Mouse (Mus musculus) ES-E14 (cell line): Measurements from ENCODE around the gene Tmem44.

Experiments
- MAFK ChIP-seq: IDR thresholded peaks from 2 replicates; pipeline ENCODE4 v1.6.1; 2014; ENCODE audit warnings: mild to moderate bottlenecking, low read depth, low read length, inconsistent platforms; ENCODE audit not compliant: insufficient read depth
- ZC3H11A ChIP-seq: IDR thresholded peaks from 2 replicates; pipeline ENCODE4 v1.6.1; 2012; ENCODE audit warnings: low read depth, mild to moderate bottlenecking, inconsistent platforms, low read length, borderline replicate concordance
- ZNF384 ChIP-seq: IDR thresholded peaks from 2 replicates; pipeline ENCODE4 v1.6.1; 2012; ENCODE audit warnings: low read depth, low read length, inconsistent platforms

DNA sequence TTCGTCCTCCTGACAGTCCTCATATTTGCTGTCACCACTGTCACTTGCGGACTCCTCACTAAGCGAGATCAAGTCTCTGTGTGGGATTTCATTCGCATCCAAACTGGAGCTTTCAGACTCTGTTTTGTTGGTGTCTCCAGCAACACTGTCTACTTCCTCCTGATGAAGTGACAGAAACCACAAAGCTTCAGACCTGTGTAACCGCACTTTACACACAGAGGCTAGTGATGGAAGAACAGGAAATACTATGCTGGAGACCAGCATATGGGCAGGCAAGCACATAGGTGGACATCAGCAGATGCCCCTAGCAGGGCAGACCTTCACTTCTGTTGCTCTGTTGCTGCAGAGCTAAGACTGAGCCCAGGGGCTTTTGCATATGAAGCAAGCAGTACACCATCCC, 20.7 kb upstream of the Tmem44 start:
- TF ChIP-seq MAFK (no peak), ZC3H11A (no peak), ZNF384 (no peak)
